Mouse (Mus musculus) midbrain, postnatal 0 days (tissue): Measurements from ENCODE around the gene Gm973. TPM values are rescaled to one million over a fixed set of nuclear protein-coding genes. Genes with fewer than 3 reads are reported as not detected.
"Not testable (repeated sequence)": the region's sequence is repeated elsewhere in the genome, so short reads cannot be mapped to it uniquely, and the experiment has no call there.

Experiments
- ATAC-seq: fragments of 200-750 bp; cut with Nextera tagmentation; 2 replicates; pipeline ENCODE4 v1.8.0; 2017; ENCODE audit warnings: moderate number of reproducible peaks, mild to moderate bottlenecking, moderate TSS enrichment, moderate library complexity; ENCODE audit not compliant: low FRiP score
- DNase-seq: peaks from one replicate; pipeline ENCODE4 v3.0.0-alpha.2; 2015; ENCODE audit warnings: low spot score
- H3K27ac ChIP-seq: fragments of 300-500 bp; sonication (generic); 2 replicates; pipeline ENCODE4 v1.5.1; 2014; ENCODE audit warnings: low read depth, mild to moderate bottlenecking, low read length, mixed read lengths
- H3K27me3 ChIP-seq: fragments of 300-500 bp; sonication (generic); 2 replicates; pipeline ENCODE4 v1.6.1; 2014; ENCODE audit warnings: low read length, control low read depth, mixed read lengths; ENCODE audit not compliant: insufficient read depth
- H3K36me3 ChIP-seq: fragments of 300-500 bp; sonication (generic); 2 replicates; pipeline ENCODE4 v1.6.1; 2014; ENCODE audit warnings: low read length, control low read depth, mixed read lengths; ENCODE audit not compliant: insufficient read depth
- H3K4me1 ChIP-seq: fragments of 300-500 bp; sonication (generic); 2 replicates; pipeline ENCODE4 v1.6.1; 2014; ENCODE audit warnings: mild to moderate bottlenecking, control low read depth, antibody characterized with exemption, low read length, mixed read lengths; ENCODE audit not compliant: insufficient read depth
- H3K4me2 ChIP-seq: fragments of 300-500 bp; sonication (generic); 2 replicates; pipeline ENCODE4 v1.6.1; 2014; ENCODE audit warnings: low read depth, mild to moderate bottlenecking, low read length, mixed read lengths; ENCODE audit not compliant: poor library complexity, severe bottlenecking
- H3K4me3 ChIP-seq: fragments of 300-500 bp; sonication (generic); 2 replicates; pipeline ENCODE4 v1.5.1; 2014; ENCODE audit warnings: low read depth, mild to moderate bottlenecking, low read length, moderate library complexity
- H3K9ac ChIP-seq: fragments of 300-500 bp; sonication (generic); replicated peaks from 2 replicates; pipeline ENCODE4 v1.6.1; 2014; ENCODE audit warnings: mild to moderate bottlenecking, low read length, moderate library complexity, mixed read lengths; ENCODE audit not compliant: poor library complexity, severe bottlenecking
- H3K9me3 ChIP-seq: fragments of 300-500 bp; sonication (generic); 2 replicates; pipeline ENCODE4 v1.6.1; 2016; ENCODE audit warnings: low read length, control low read depth
- CTCF ChIP-seq: IDR thresholded peaks from 2 replicates; pipeline ENCODE4 v1.5.1; 2016; ENCODE audit warnings: antibody characterized with exemption, mild to moderate bottlenecking
- WGBS: fragments of 180-500 bp; shearing (Covaris S2); extraction: QIAGEN DNeasy Blood & Tissue Kit; methylation state at CpG from one replicate; pipeline ENCODE4 v1.1.7; 2014; 5-methylcytosine and 5-hydroxymethylcytosine counted together
- polyA plus RNA-seq: library from polyadenylated mRNA; unstranded; fragments of >200 nt; fragmentation: Nextera tagmentation; extraction: Ambion mirVana; gene quantifications from 2 replicates; pipeline ENCODE4 v1.2.1, GENCODE M21; 2015
- total RNA-seq: library from RNA; depleted of rRNA; stranded (reverse); fragments of >200 nt; gene quantifications from 2 replicates; pipeline ENCODE4 v1.2.3, GENCODE M21; 2014

Gene Gm973
- total and polyA plus RNA-seq, 2 experiments from 2014 or later = 7.5 to 15.0 TPM

GRCm38 (mm10) chr1:59615021-59615420 is 99.0 kb downstream of the Gm973 start:
- Histone ChIP-seq H3K9me3 (no peaks in the 10 kb centered on the region), H3K9ac (no peak overlapping the region), H3K4me3 (no peak overlapping the region), H3K4me1 (no peaks in the 10 kb centered on the region), H3K27ac (no peak overlapping the region), H3K36me3 (no peaks in the 10 kb centered on the region), H3K27me3 (no peaks in the 10 kb centered on the region), H3K4me2 (no peak overlapping the region)
- no peak for ATAC-seq
- WGBS = 87% methylated on average over 2 of the region's 2 CpGs
- DNase-seq = no peak
- TF ChIP-seq CTCF = no peak

GRCm38 (mm10) chr1:59619201-59619600 is 103.1 kb downstream of the Gm973 start:
- Histone ChIP-seq H3K4me3 (no peak overlapping the region), H3K27ac (no peak overlapping the region), H3K9me3 (no peaks in the 10 kb centered on the region), H3K4me1 (no peaks in the 10 kb centered on the region), H3K36me3 (no peaks in the 10 kb centered on the region), H3K27me3 (no peaks in the 10 kb centered on the region), H3K9ac (no peak overlapping the region), H3K4me2 (no peak overlapping the region)
- 92% methylated on average over 10 of the region's 10 CpGs for whole genome bisulfite sequencing
- ATAC-seq (no peak), DNase-seq (no peak)
- no peak for TF ChIP-seq CTCF

DNA sequence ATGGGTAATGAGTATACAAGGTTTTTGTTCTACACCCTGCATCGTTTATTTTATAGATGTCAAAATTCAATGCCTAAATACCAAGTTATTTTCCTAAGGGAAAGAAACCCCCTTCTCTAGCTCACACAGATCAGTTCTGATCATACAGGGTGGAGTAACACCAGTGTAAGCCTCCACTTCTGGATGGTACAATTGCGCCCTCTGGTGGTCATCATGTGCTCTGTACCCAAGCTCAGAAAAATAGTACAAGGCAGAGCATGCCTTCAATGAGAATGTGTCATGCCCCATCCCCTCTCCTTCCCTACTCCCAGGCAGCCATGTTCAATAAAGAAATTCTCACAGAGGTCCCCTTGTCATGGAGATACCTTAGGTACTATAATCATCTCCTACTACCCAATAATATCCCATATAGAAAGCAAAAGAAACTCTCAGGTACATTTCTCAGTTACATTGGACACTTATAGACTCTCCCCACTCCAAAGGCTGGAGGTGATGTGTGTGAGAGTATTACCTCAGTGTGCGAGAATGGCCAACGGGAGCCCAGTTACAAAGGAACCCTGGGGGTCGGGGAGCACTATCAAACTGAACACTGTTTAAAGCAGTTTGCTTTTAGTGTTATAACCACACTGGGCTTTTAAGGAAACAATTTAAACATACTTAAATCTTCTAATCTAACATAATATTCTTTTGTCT is 107.4 kb downstream of the Gm973 start:
- Histone ChIP-seq H3K4me1 (no peaks in the 10 kb centered on the region), H3K9ac (no peak overlapping the region), H3K36me3 (no peaks in the 10 kb centered on the region), H3K9me3 (no peaks in the 10 kb centered on the region), H3K27me3 (no peaks in the 10 kb centered on the region), H3K27ac (no peak overlapping the region), H3K4me3 (no peak overlapping the region), H3K4me2 (no peak overlapping the region)
- WGBS = 19% methylated on average over 5 of the region's 5 CpGs
- ATAC-seq (peak; percentile 92), DNase-seq (peak; percentile 94)
- TF ChIP-seq CTCF = peak; percentile 99

- DNase-seq = no peak
- 61% methylated on average over 5 of the region's 5 CpGs for WGBS
Observed at GRCm38 (mm10) chr1:59625410-59625809, 109.3 kb downstream of the Gm973 start.

GRCm38 (mm10) chr1:59629194-59629593 is 113.1 kb downstream of the Gm973 start:
- Histone ChIP-seq H3K9ac (no peak overlapping the region), H3K27ac (no peak overlapping the region), H3K36me3 (no peaks in the 10 kb centered on the region), H3K4me3 (no peak overlapping the region), H3K9me3 (no peaks in the 10 kb centered on the region), H3K4me1 (no peaks in the 10 kb centered on the region), H3K27me3 (no peaks in the 10 kb centered on the region), H3K4me2 (no peak overlapping the region)
- DNase-seq = no peak
- TF ChIP-seq CTCF = no peak
- ATAC-seq = no peak
- WGBS = 57% methylated on average over 6 of the region's 6 CpGs

More at GRCm38 (mm10) chr1:59625410-59625809, 109.3 kb downstream of the Gm973 start:
- no peak overlapping the region for H3K4me2 ChIP-seq
- TF ChIP-seq CTCF = no peak
- ATAC-seq = no peak
- H3K4me3 ChIP-seq = no peak overlapping the region
- H3K36me3 ChIP-seq = no peaks in the 10 kb centered on the region
- H3K27ac ChIP-seq = no peak overlapping the region
- H3K9me3 ChIP-seq = no peaks in the 10 kb centered on the region
- no peaks in the 10 kb centered on the region for H3K4me1 ChIP-seq
- H3K27me3 ChIP-seq = no peaks in the 10 kb centered on the region
- no peak overlapping the region for H3K9ac ChIP-seq

DNA sequence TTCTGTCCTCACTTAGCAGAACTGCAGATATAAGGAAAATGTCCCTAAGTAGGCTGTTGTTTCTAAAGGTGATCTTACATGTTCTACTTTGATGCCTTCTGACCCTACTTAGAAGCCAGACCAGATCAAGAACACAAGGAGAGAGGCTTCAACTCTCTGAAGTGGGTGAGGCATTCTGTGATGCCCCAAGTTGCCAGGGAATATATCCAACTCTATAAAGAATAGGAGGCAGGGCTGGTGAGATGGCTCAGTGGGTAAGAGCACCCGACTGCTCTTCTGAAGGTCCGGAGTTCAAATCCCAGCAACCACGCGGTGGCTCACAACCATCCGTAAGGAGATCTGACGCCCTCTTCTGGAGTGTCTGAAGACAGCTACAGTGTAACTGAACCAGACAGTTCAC is 114.3 kb downstream of the Gm973 start:
- not testable (repeated sequence) for H3K27me3 ChIP-seq, H3K27ac ChIP-seq, H3K36me3 ChIP-seq, H3K4me3 ChIP-seq, ATAC-seq, H3K4me2 ChIP-seq, H3K4me1 ChIP-seq, H3K9me3 ChIP-seq, H3K9ac ChIP-seq, DNase-seq
- WGBS = 84% methylated on average over 6 of the region's 6 CpGs
